Mouse (Mus musculus): ENCODE data around the gene Pex6. TPM values are rescaled to one million over a fixed set of nuclear protein-coding genes. Genes with fewer than 3 reads are reported as not detected.

Pex6 gene
- total RNA-seq, 2 experiments from 2014 or later: 18.9 to 19.9 TPM

DNA sequence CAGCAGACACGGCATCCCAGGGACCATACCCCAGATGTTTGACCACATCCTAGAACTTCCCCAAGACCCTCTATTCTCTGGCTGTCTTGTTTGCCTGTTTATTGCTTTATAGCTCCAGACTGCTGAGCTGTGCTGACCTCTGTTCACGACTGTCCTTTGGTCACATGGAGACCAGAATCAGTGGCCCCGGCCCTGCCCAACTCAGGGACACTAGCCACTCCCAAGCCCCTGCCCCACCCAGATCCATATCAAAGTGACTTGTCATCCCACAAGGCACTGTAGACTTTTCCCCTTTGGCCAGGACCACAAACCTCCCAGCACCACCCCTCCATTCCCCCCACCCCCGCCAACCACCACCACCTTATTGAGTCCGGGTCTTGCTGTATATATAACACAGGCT lies 12.0 kb upstream of the Pex6 start:
- intact Hi-C loops (cut with DNase I): no loop called here
- no peak for DNase-seq

DNA sequence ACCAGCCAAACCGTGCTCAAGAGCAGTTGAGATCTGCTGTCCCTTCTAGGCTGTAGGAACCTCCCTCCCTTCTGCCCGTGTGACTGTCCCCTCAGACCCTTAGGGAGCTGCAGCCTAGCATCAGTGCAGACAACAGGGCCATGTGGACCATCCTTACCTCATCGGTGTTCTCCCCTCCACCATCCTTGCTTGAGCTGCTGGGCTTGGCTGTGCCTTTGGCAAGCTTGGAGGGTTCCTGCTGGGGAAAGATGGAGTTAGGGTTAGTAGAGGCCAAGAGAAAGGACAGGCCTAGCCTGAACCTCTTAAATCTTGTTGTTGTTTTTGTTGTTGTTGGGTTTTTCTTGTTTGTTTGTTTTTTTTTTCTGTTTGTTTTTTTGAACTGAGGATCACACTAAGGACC lies 11.4 kb upstream of the Pex6 start:
- no peak for DNase-seq
- intact Hi-C loops (cut with DNase I): loop anchor here (10.0 kb wide), 1 partner anchor 145 kb away; the partner anchor contains the start of gene Srf

DNA sequence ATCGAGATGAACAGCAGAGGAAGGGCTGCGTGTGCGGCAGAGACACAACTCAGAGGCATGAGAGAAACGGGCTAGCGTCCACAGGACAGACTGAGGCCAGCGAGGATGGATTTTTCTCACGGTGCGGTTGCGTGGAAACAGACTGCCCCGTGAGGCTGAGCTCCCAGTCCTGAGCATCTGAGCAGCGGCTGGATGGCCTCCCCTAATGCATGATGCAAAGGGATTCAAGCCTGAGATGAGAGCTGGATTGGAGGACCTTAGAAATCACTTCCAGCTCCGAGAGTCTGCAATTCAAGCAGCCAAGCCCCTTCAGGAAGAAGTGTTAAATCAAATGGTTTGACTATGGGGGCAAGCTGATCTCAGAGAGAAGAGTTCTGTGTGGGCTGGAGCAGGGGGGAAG lies 9.8 kb upstream of the Pex6 start:
- DNase-seq: no peak
- intact Hi-C loops (cut with DNase I): loop anchor here (10.0 kb wide), 1 partner anchor 147 kb away; the partner anchor contains the start of gene Srf

DNA sequence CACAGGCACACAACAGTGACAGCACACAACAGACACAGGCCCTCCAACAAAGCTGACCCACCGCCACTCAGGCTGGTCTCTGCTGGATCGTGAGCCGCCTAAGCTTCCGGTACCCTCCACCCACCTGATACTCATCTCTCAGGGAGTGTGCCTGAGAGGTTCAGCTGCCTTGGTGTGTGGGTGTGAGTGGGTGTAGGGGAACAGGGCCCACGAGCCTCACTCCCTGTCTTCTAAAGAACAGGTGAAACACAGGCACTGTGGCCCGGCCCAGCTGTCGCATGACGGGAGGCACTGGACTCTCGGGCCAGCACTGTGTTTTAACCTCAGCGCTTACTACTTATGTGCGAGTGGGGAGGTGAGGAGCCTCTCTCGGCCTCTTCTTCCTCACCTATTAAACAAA lies 9.2 kb upstream of the Pex6 start:
- intact Hi-C loops (cut with DNase I): loop anchor here (10.0 kb wide), 1 partner anchor 147 kb away; the partner anchor contains the start of gene Srf
- no peak for DNase-seq

DNA sequence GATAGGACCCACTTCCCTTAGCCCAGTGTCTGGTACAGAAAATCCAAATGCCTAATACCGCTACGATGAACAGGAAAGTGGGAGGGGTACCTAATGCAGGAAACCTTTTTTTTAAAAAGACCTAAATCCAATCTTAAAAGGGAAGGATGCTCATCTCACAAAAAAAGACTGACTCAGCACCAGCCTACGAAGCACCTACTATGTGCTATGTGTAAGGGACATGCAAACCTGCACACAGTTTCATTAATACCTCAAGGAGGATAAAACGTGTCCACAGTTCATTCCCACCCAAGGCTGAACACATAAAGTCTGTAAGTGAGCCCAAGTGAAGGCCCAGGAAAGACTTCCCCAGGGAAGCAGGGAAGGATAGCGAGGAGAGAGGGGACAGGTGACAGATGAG lies 8.8 kb upstream of the Pex6 start:
- no peak for DNase-seq
- intact Hi-C loops (cut with DNase I): loop anchor here (10.0 kb wide), 1 partner anchor 148 kb away; the partner anchor contains the start of gene Srf

DNA sequence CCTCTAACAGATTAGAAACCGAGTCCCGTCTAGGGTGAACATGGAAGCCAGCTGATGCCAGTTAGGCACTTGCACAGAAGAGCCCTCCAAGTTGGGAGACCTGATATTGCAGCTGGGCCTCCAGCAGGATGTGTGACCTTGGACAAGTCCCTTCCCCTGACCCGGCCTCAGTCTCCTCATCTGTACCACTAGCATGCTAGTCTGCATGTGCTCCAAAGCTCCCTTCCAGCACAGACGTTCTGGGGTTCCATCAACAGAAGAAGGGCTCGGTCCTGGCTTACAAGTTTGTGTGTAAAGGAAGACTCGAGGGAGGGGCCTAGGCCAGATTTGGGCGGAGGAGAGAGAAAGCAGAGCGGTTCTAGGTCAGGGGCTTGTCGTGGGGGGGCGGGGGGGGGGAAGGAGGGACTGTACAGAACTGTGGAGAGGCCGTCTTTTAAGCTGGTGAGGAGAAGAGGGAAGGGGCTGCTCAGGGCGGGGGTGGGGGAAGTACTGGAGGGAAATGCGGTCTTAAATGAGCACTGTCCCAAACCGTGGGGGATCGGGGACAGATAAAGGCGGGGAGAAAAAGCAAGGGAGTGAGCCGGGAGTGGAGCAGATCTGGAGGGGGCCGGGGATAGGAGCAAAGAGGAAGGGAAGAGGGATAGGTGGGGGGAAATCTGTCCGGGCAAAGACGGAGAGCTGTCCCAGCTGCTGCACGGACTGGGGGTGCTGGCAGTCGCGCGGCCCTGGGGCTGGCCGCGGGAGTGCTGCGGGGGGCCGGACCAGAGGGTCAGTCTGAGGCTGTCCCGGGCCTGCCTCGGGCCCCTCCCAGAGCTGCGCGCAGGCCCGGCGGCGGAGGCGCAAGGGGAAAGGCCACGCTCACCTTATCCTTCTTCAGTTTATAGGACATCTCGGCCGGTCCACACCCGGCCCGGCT lies 7.0 kb upstream of the Pex6 start:
- no peak for DNase-seq
- intact Hi-C loops (cut with DNase I): loop anchor here (1.0 to 10.0 kb wide), 2 partner anchors 23 to 149 kb away; partner anchors contain the start of gene Srf

DNA sequence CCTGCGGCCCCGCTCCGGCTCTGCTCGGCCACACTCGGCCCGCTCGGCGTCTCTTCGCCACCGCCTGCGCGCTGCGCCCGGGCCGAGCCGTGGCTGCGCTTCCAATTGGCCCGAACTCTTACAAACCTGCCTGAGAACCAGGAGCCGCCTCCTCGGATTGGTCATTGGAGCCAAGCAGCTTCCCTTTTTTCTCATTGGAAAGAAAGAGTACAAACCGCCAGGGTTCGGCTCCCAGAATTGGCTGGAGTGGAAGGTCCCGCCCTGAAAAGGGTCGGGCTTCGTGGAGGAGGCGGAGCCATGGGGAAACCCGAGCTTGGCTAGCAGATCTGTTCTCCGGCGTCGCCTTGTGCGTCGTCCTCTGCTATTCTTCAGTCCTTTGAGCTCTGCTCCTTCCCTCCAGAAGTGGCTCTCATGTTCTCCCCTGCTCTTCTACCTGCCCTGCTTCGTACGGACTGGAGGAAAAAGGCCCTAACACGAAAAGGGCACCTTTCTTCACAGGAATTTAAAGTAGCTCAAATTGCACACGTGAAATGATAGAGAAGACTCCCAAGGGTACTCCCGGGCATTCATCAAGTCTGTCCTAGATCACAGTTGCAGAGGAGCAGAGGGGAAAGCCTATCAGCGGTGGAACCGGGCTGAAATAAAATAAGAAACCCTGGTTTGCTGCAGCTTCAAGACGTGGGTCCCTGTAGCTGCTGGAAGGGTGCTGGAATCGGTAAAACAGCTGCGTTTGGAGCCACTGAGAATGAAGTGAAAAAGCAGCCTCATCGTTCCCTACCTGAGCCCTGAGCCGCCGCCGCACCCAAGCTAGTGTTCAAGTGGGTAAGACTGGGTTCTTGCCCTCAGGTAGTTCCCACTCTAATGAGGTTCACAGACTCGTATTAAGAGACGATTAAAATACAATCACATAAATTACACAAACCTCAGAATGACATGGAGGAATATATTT lies 6.1 kb upstream of the Pex6 start, which contains the start of gene Ppp2r5d:
Gene Ppp2r5d (minus strand): TSS at position 225 of the 949 bp plus-strand sequence.
- intact Hi-C loops (cut with DNase I): loop anchor here (10.0 kb wide), 1 partner anchor 150 kb away; the partner anchor contains the start of gene Srf
- peak; percentile 98 to 99 for DNase-seq

DNA sequence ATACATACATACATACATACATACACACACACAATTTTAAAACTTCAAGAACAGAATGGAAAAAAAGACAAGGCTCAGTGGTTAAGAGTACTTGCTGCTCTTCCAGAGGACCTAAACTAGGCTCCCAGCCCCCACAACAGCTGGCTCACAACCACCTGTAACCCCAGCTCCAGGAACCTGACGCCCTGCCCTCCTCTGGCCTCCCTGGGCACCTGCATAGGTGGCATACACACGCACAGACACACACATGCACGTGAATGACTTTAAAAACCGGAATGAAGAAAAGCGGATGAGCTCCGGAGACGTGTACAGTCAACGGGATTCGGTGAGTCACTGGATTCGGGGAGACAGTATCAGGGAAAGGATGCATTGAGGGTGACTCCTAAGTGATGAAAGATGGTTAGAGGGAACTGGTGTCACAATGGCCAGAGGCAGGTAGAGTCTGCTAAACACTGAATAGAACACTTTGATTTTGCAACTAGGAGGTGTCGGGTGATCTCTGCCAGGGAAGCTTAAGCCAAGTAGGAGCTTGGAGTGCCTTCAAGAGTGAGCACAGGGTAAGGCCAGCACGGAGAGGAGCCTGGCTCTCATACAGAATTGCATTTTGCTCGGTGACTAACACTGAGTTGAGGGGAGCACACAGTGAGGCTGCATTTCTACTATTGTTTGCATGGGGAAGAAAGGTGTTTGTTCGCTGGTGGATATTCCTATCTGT lies 4.7 kb upstream of the Pex6 start:
- no peak for DNase-seq
- intact Hi-C loops (cut with DNase I): loop anchor here (10.0 kb wide), 1 partner anchor 152 kb away; the partner anchor contains the start of gene Srf

DNA sequence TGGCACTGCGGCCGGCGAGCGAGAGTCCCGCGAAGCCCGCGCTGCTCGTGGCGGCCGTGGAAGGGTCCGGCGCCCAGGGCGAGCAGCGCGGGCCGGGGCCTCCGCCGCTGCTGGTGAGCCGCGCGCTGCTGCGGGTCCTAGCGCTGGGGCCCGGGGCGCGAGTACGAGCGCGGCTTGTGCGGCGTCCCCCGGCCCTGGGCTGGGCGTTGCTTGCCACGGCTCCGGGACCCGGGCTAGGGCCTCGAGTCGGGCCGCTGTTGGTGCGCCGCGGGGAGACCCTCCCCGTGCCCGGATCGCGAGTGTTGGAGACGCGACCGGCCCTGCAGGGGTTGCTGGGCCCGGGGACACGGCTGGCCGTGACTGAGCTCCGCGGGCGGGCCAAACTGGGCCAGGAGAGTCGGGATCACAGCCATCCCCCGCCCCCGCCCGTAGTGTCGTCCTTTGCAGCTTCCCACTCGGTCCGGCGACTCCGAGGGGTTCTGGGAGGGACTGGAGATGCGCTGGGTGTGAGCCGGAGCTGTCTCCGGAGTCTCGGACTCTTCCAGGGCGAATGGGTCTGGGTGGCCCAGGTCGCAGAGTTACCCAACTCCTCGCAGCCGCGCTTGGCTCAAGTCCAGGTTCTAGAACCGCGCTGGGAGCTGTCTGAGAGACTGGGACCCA lies 479 bp downstream of the Pex6 start:
- DNase-seq: peak; percentile 62 to 69
- intact Hi-C loops (cut with DNase I): no loop called here

DNA sequence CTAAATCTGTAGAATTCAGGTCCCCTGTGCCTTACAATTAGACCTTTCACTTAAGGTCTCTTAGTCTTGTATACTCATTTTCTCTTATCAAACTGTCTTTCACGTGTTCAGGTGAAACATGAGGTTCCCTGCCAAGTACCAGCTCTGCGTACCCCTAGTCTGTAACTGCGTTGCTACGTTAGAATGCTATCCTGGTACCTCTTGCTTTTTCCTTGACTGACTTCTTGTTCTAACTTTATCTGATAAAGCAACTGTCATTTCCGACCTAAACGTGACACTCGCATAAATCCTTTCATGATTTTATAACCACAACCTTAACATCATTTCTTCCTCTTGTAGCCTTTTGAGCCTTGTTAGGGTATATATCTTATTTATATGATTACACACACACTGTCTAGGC lies 1.2 kb downstream of the Pex6 start:
- intact Hi-C loops (cut with DNase I): no loop called here
- DNase-seq: no peak

DNA sequence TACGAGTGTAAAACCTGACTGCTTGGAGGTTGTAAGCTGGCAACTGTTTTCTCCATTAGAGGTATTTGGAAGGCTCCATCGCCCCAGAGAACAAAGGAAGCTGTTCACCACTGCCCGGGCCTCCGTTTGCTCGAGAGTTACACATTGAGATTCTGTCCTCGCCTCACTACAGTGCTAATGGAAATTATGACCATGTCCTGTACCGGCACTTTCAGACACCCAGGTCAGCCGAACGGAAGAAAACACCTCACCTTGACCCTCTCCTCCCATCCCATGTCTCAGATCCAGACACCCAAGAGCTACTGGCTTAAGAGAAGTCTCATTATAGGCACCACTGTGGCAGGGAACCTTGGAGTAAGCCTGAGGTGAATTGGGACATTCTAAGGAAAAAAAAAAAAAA lies 2.6 kb downstream of the Pex6 start:
- intact Hi-C loops (cut with DNase I): loop anchor here (2.0 kb wide), 1 partner anchor 39 kb away; the partner anchor contains the start of gene Rrp36
- DNase-seq: no peak

DNA sequence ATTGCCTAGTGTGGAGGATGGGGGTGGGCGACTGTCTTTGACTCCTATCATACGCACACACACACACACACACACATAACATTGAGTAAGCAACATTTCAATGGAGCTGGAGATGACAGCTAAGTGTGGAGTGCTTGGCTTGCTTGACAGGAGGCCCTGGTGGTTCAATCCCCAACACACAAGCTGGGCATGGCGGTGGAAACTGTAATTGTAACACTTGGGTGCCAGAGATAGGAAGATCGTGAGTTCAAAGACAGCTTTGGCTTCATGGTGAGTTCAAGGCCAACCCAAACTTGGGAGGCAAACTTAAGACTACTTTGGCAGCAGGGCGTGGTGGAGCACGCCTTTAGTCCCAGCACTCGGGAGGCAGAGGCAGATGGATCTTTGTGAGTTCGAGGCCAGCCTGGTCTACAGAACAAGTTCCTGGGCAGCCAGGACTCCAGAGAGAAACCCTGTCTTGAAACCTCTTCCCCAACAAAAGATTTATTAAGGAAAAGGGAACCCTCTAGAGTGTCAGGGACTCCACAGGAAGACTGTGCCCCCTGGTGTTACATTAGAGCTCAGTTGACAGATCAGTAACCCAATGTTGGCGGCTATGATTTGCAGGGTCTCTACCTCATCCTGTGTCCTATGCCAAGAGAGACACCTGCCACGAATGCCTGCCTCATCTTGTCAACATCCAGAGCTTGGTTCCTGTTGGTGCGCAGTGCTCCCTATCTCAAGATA lies 3.7 kb downstream of the Pex6 start:
- peak in 1 of 2 experiments; percentile 49 for DNase-seq
- intact Hi-C loops (cut with DNase I): loop anchor here (2.0 to 5.0 kb wide), 2 partner anchors 40 to 188 kb away; partner anchors contain the start of gene Rrp36

DNA sequence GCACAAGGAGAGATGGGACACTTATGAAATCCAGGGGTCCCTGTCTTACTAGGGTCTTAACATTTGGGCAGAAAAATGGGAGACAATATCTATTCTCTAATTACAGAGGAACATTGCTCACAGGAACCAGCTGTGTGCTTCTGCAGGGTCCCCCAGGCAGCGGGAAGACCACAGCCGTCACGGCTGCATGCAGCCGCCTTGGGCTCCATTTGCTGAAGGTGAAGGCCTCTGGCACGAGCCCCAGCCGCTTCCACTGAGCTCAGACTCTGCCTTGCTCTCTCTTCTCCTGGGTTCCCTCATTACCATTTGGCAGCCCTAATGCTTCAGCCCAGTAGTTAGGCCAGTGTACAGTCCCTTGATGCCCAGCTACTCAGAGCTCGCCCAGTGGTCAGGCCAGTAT lies 9.8 kb downstream of the Pex6 start:
- intact Hi-C loops (cut with DNase I): no loop called here
- DNase-seq: no peak

DNA sequence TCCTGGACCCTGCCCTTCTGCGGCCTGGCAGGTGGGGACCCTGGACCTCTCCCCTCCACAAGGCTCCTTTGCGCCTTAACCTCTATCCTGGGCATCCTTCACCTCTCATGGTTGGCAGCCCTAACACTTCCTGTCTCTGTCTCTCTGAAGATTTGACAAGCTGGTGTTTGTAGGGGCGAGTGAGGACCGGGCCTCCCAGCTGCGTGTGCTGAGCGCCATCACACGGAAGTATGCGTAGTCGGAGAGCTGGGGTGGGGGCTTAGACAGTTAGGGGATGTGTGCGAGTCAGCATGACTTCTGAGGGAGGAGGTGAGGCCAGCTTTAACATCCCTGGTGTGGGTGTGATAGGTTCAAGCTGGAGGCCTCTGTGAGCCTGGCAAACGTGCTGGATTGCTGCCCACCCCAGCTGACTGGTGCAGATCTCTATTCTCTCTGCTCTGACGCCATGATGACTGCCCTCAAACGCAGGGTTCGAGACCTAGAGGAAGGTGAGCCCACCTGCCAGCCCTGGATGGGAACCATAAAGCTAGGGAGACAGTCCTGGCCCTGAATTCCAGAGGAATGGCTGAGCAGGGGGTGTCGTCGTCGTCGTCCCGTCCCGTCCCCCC lies 13.3 kb downstream of the Pex6 start:
- intact Hi-C loops (cut with DNase I): loop anchor here (5.0 kb wide), 1 partner anchor 202 kb away; no protein-coding TSS in a partner anchor
- DNase-seq: no peak

DNA sequence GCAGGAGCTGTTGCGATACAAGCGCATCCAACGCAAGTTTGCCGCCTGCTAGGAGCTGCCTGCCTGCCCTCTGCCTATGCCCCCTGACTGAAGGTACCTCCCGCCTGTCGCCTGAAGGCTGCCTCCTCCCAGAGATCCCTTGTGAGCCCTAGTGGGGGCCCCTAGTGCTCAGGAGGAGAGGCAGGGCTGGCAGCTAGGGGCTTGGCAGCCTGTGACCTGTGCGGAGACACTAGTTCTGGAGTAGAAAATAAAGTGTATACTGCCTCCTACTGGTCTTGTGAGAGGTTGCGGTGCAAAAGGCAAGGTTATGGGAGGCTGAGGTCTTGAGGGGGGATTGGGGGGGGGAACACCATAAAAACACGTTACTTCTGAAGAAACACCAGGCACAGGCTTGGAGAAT lies 14.0 kb downstream of the Pex6 start:
- peak; percentile 46 to 58 for DNase-seq
- intact Hi-C loops (cut with DNase I): loop anchor here (5.0 kb wide), 1 partner anchor 203 kb away; no protein-coding TSS in a partner anchor

DNA sequence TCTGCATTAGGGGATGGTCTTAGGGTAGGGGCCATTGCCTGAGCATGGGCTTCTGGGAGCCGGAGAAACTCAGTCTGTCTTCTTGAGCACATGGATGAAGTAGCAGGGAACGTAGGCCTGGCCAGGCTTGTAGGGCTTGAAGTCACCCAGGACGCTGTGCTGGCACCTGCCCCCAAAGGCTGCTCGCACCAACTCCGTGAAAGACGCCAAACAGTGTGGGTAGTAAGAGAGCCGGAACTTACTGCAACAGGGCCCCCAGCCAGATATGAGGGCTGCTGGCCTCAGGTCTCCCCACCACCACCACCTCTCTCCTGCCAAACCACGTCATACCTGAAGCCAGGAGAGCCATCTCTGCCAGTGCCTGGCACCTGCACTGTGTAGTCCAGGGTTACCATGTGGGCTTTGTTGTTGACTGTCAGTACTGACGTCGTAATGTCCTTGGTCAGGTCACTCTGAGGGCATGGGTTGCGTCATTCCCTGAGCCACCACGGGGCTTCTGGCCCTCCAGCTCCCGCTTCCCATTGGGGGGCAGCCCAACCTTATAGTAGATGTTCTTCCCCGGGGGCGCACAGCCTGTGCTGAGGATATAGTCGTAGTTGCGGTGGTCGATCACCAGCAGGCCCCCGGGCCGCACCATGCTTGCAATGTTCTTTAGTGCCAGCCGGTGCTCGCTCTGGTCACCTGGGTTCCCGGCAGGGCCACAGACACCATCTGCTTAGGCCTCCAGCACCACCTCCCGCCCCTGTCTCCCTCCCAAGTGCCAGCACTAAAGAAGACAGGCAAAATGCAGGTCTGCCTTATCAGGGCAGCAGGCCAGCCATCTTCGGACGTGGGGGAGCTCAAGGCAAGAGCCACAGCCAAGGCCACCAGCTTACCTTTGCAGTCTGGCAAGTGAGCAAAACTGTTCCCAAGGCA lies 14.7 kb downstream of the Pex6 start:
- intact Hi-C loops (cut with DNase I): loop anchor here (5.0 kb wide), 1 partner anchor 204 kb away; no protein-coding TSS in a partner anchor
- no peak for DNase-seq

DNA sequence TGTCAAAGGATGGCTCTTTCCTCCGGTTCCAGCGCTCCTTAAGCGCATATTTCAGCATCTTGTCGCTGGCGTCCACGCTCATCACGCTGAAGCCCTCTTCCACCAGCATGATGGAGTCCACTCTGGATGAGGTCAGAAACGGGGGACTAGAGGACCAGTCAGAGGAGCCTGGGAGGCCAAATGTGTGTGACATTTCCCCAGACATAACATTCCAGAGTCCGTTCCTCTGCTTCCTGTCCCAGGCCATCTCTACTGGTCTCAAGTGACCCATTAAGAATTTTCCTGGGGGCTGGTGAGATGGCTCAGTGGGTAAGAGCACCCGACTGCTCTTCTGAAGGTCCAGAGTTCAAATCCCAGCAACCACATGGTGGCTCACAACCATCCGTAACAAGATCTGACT lies 16.0 kb downstream of the Pex6 start:
- DNase-seq: no peak
- intact Hi-C loops (cut with DNase I): loop anchor here (5.0 kb wide), 1 partner anchor 205 kb away; no protein-coding TSS in a partner anchor
